Mouse (Mus musculus): ENCODE measurements around the gene Romo1. TPM values are rescaled to one million over a fixed set of nuclear protein-coding genes. Genes with fewer than 3 reads are reported as not detected.
"Not testable (repeated sequence)": the region's sequence is repeated elsewhere in the genome, so short reads cannot be mapped to it uniquely, and the experiment has no call there.

Gene Romo1
- polyA plus RNA-seq, 1 experiment from 2014 or later, result 295 TPM

DNA sequence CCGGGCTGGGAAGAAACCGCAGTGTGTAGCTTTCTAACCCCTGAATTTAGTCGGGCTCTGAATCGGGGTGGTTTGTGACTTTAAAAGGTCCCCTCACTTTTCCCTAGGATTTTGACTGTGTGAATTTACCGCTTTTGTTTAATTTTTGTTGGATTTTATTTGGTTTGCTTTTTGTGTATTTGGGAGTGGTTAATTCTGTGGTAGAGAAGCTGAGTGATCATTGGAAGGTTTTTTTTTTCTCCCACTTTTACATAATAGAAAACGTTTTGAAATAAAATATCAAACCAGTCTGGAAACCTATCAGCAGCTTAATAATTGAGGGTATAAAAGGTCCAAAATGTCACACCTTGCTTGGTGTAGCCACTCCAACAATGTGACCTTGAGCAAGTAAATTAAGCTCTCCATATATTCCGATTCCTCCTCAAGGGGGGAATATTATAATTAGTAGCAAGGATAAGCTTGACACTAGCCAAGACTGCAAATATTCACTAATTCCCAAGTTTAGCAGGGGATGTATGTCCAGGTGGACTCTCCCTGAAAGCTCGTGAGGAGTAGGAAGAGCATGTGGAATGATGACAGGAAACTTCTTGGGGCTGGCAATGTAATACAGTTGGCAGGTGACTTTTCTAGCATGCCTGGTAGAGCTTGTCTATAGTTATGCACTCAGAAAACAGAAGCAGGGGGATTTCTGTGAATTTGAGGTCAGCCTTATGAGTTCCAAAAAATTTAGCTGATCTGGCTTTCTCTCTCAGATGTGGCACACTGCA is 37.2 kb downstream of the Romo1 start:
- Histone ChIP-seq H3K4me3 (ENCODE audit: low read depth, low read length) (peak overlapping the region; percentile 93), H3K9me3 (ENCODE audit: low read length) (no peaks in the 10 kb centered on the region), H3K36me3 (replicated peaks; ENCODE audit: insufficient read depth, low read length) (peaks cover 24% of the 10 kb centered on the region), H3K4me2 (ENCODE audit: low read depth, low read length) (peak overlapping the region; percentile 69), H3K27ac (ENCODE audit: low read depth) (peak overlapping the region; percentile 99), H3K9ac (replicated peaks) (peak overlapping the region; percentile 74), H3K27me3 (ENCODE audit: insufficient read depth, low read length) (no peaks in the 10 kb centered on the region), H3K4me1 (ENCODE audit: insufficient read depth) (peaks cover 21% of the 10 kb centered on the region)
- DNase-seq (no peak), ATAC-seq (no peak)
- no peak for TF ChIP-seq CTCF (IDR thresholded peaks at IDR 0.05; ENCODE audit: low read depth)
- WGBS (ENCODE audit: insufficient replicate concordance), result 9% methylated on average over 8 of the region's 8 CpGs

DNA sequence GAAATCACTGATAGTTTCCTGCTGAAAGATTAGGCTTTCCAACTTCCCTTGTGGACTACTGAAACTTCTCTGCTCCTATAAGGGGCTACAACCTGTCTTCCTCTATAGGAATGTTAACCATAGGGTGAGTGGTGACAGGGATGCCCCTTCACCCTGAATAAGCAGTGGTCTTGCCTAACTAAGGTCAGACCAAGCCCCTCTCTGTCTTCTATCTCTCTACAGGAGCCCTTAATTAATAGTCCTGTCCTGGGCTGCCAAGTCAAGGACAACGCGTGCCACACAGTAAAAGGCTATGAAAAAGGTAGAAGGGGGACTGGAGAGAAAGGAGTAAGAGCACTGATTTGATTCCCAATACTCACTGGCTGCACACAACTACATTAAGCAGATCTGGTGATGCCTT is 37.8 kb downstream of the Romo1 start:
- peak overlapping the region; percentile 99; the same call in 1 of the 2 replicates for H3K27ac ChIP-seq (ENCODE audit: low read depth)
- H3K4me1 ChIP-seq (ENCODE audit: insufficient read depth), result peaks cover 21% of the 10 kb centered on the region
- H3K4me3 ChIP-seq (ENCODE audit: low read depth, low read length), result no peak overlapping the region
- DNase-seq (no peak), ATAC-seq (no peak)
- H3K9me3 ChIP-seq (ENCODE audit: low read length), result no peaks in the 10 kb centered on the region
- TF ChIP-seq CTCF (IDR thresholded peaks at IDR 0.05; ENCODE audit: low read depth), result no peak
- TF ChIP-seq EP300 (IDR thresholded peaks at IDR 0.05; ENCODE audit: low read depth), result no peak
- H3K27me3 ChIP-seq (ENCODE audit: insufficient read depth, low read length), result no peaks in the 10 kb centered on the region
- H3K36me3 ChIP-seq (replicated peaks; ENCODE audit: insufficient read depth, low read length), result peaks cover 18% of the 10 kb centered on the region
- WGBS (ENCODE audit: insufficient replicate concordance), result 82% methylated on average over 2 of the region's 2 CpGs
- H3K9ac ChIP-seq (replicated peaks), result no peak overlapping the region
- H3K4me2 ChIP-seq (ENCODE audit: low read depth, low read length), result peak overlapping the region; percentile 69

DNA sequence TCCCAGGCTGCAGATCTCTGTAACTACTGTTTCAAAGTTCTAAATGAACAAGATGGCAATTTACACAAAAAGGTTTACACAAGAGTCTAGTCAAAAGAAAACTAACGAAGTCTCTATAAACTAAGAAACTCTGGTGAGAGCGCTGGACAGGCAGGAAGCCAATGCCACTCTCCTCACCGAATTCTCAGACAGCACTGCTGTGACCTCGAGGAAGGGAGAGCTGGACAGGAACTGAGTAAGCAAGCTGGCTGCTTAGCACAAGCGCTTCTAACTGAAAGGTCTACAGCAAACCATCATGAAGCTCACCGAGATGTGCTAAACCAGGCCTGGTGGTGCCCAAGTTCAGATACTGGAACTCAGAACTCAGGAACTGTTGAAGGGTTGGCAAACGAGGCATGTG is 45.4 kb downstream of the Romo1 start:
- H3K27ac ChIP-seq (ENCODE audit: low read depth); DNase-seq: not testable (repeated sequence)
- 57% methylated on average over 7 of the region's 7 CpGs for WGBS (ENCODE audit: insufficient replicate concordance)

DNA sequence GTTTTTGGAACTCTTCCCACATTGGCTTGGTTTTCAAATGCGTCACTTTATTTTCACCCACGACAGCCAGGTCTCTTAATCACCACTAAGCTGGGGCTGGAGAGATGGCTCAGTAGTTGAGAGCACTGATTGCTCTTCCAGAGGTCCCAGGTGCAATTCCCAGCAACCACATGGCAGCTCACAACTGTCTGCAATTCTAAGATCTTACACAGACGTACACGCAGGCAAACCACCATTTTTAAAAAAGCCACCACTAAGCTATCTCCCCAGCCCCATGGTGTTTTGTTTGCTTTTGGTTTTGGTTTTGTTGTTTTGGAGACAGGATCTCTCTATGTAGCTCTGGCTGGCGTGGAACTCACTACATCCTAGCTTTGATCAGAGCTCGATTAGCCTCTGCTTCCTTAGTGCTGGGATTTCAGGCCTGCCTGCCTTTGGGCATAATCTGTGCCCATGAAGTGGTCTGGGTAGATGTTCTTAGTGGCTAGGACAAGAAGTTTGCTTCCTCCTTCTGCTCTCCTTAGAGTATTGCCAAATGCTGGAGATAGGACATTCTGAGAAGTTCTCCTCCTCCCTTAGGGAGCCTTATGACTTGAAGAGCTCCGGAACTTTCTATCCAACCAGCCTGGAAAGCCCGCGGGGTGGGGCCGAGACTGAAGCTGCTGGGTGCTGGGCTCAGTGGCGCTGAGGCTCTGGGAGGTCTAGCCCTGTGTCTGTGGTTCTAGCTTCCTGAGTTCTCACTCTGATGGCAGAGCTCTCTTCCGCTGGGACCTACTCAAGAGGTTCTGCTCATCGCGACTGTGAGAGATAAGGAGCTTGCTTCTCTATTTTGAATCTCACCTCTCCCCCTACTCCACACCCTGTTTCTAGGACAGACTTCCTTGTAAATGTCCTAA is 46.4 kb downstream of the Romo1 start:
- peak overlapping the region; percentile 49 for H3K4me2 ChIP-seq (ENCODE audit: low read depth, low read length)
- peak; percentile 48; the same call in 1 of the 2 replicates for ATAC-seq

More for the DNA sequence above, 45.4 kb downstream of the Romo1 start:
- not testable (repeated sequence) for H3K4me2 ChIP-seq (ENCODE audit: low read depth, low read length); H3K36me3 ChIP-seq (replicated peaks; ENCODE audit: insufficient read depth, low read length); H3K9me3 ChIP-seq (ENCODE audit: low read length); H3K4me1 ChIP-seq (ENCODE audit: insufficient read depth); H3K9ac ChIP-seq (replicated peaks); H3K27me3 ChIP-seq (ENCODE audit: insufficient read depth, low read length); ATAC-seq; H3K4me3 ChIP-seq (ENCODE audit: low read depth, low read length)

DNA sequence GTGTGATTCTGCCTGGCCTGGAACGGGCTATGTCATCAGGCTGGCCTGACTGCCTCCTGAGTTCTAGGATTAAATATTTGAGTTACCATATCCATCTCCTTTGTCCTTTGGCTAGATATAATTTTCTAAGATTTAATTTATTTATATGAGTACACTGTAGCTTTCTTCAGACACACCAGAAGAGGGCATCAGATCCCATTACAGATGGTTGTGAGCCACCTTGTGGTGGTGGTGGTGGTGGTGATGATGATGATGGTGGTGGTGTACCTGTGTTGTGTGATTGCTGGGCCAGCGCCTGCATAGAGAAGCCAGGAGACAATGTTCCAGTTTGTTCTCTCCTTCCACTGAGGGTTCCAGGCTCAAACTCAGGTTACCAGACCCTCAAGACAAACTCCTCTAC is 47.7 kb downstream of the Romo1 start:
- no peak for ATAC-seq
- TF ChIP-seq EP300 (IDR thresholded peaks at IDR 0.05; ENCODE audit: low read depth), result no peak
- 0 out of 2 replicates have a peak, but pooled peaks have one; percentile 17 for TF ChIP-seq CTCF (IDR thresholded peaks at IDR 0.05; ENCODE audit: low read depth)

More for the DNA sequence above, 46.4 kb downstream of the Romo1 start:
- Histone ChIP-seq H3K36me3 (replicated peaks; ENCODE audit: insufficient read depth, low read length) (no peaks in the 10 kb centered on the region), H3K9ac (replicated peaks) (peak overlapping the region; percentile 48; the same call in 1 of the 2 replicates), H3K27ac (ENCODE audit: low read depth) (peak overlapping the region; percentile 80), H3K9me3 (ENCODE audit: low read length) (no peaks in the 10 kb centered on the region), H3K27me3 (ENCODE audit: insufficient read depth, low read length) (no peaks in the 10 kb centered on the region), H3K4me3 (ENCODE audit: low read depth, low read length) (no peak overlapping the region), H3K4me1 (ENCODE audit: insufficient read depth) (peaks cover 10% of the 10 kb centered on the region; the same call in 1 of the 2 replicates)
- TF ChIP-seq CTCF (IDR thresholded peaks at IDR 0.05; ENCODE audit: low read depth) (no peak), EP300 (IDR thresholded peaks at IDR 0.05; ENCODE audit: low read depth) (no peak)
- WGBS (ENCODE audit: insufficient replicate concordance), result 39% methylated on average over 14 of the region's 14 CpGs
- peak; percentile 39 for DNase-seq

DNA sequence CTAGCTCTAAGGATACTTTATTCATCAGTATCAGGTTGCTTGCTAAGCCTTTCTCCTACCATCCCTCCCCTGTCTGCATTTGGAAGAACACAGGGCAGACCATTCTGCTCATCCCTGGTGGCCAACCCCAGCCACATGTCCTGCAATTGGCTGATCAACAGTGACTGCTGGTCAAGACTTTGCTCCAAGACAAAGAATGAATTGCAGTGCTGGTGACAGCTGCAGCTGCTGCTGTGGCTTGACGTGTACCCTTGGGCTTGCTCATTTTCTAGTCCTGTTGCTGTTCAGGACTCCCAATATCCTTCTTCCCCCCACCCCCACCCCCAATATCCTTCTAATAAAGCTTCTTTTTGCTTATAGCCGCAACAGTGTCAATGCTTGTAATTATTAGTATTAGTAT is 48.2 kb downstream of the Romo1 start:
- peaks cover 22% of the 10 kb centered on the region for H3K4me1 ChIP-seq (ENCODE audit: insufficient read depth)
- no peak overlapping the region for H3K4me2 ChIP-seq (ENCODE audit: low read depth, low read length)
- H3K36me3 ChIP-seq (replicated peaks; ENCODE audit: insufficient read depth, low read length), result no peaks in the 10 kb centered on the region
- no peaks in the 10 kb centered on the region for H3K27me3 ChIP-seq (ENCODE audit: insufficient read depth, low read length)
- ATAC-seq (no peak), DNase-seq (no peak)
- H3K9ac ChIP-seq (replicated peaks), result no peak overlapping the region
- no peaks in the 10 kb centered on the region for H3K9me3 ChIP-seq (ENCODE audit: low read length)
- no peak for TF ChIP-seq EP300 (IDR thresholded peaks at IDR 0.05; ENCODE audit: low read depth)
- no peak for TF ChIP-seq CTCF (IDR thresholded peaks at IDR 0.05; ENCODE audit: low read depth)
- H3K27ac ChIP-seq (ENCODE audit: low read depth), result no peak overlapping the region
- no peak overlapping the region for H3K4me3 ChIP-seq (ENCODE audit: low read depth, low read length)
- 83% methylated on average over 2 of the region's 2 CpGs for WGBS (ENCODE audit: insufficient replicate concordance)

More for the DNA sequence above, 47.7 kb downstream of the Romo1 start:
- Histone ChIP-seq H3K4me3 (ENCODE audit: low read depth, low read length) (no peak overlapping the region), H3K36me3 (replicated peaks; ENCODE audit: insufficient read depth, low read length) (no peaks in the 10 kb centered on the region), H3K27me3 (ENCODE audit: insufficient read depth, low read length) (no peaks in the 10 kb centered on the region), H3K4me1 (ENCODE audit: insufficient read depth) (peaks cover 18% of the 10 kb centered on the region), H3K4me2 (ENCODE audit: low read depth, low read length) (no peak overlapping the region), H3K9ac (replicated peaks) (no peak overlapping the region), H3K9me3 (ENCODE audit: low read length) (no peaks in the 10 kb centered on the region), H3K27ac (ENCODE audit: low read depth) (no peak overlapping the region)
- 88% methylated on average over 2 of the region's 2 CpGs for WGBS (ENCODE audit: insufficient replicate concordance)
- DNase-seq, result no peak

All from liver, postnatal 0 days (tissue).